Mouse (Mus musculus) CH12.LX (cell line): ENCODE measurements around the gene 9430015G10Rik. TPM values are rescaled to one million over a fixed set of nuclear protein-coding genes. Genes with fewer than 3 reads are reported as not detected.

Source experiments
- DNase-seq: peaks from one replicate; pipeline ENCODE4 v3.0.0-alpha.2; 2013; ENCODE audit errors: extremely low read depth
- H3K27ac ChIP-seq: 2 replicates; pipeline ENCODE4 v1.5.1; 2012; ENCODE audit warnings: low read depth, mild to moderate bottlenecking, control low read depth, moderate library complexity; ENCODE audit not compliant: insufficient read depth
- H3K27me3 ChIP-seq: replicated peaks from 2 replicates; pipeline ENCODE3; 2012; ENCODE audit warnings: inconsistent platforms
- H3K36me3 ChIP-seq, 2 experiments: replicated peaks in 1 of 2; 2 replicates each; pipeline versions ENCODE3 to v1.6.1; 2012; ENCODE audit warnings: inconsistent platforms in 1 of 2, low read length in 1 of 2, mild to moderate bottlenecking in 1 of 2, mixed read lengths in 1 of 2, moderate library complexity in 1 of 2; ENCODE audit not compliant: control insufficient read depth in 1 of 2, insufficient read depth in 1 of 2
- H3K4me1 ChIP-seq, 2 experiments: 2 replicates each; pipeline ENCODE4 v1.6.1; 2012; ENCODE audit warnings: inconsistent platforms in 1 of 2, moderate library complexity in 1 of 2; ENCODE audit not compliant: insufficient read depth in 2 of 2, control insufficient read depth in 1 of 2
- H3K4me2 ChIP-seq: 2 replicates; pipeline ENCODE4 v1.6.1; 2012; ENCODE audit warnings: low read depth, mild to moderate bottlenecking, control low read depth; ENCODE audit not compliant: poor library complexity, insufficient read depth, severe bottlenecking
- H3K4me3 ChIP-seq, 3 experiments: fragments of 150-350 bp in 1 of 3; sonication (generic) in 1 of 3; replicated peaks in 1 of 3; 2 replicates each; pipeline versions ENCODE3 to v1.5.1; 2011 to 2012; ENCODE audit warnings: low read depth in 2 of 3, low read length in 2 of 3, mild to moderate bottlenecking in 2 of 3, moderate library complexity in 2 of 3, control low read depth in 1 of 3, improper control_type of control experiment in 1 of 3, inconsistent platforms in 1 of 3, mixed read lengths in 1 of 3; ENCODE audit not compliant: poor library complexity in 1 of 3
- H3K79me2 ChIP-seq: replicated peaks from 2 replicates; pipeline ENCODE4 v1.6.1; 2012; ENCODE audit warnings: mild to moderate bottlenecking, moderate library complexity; ENCODE audit not compliant: control insufficient read depth, poor library complexity, insufficient read depth, severe bottlenecking; ENCODE audit errors: extremely low read depth
- H3K9ac ChIP-seq: 2 replicates; pipeline ENCODE4 v1.6.1; 2012; ENCODE audit warnings: low read depth, mild to moderate bottlenecking, control low read depth, moderate library complexity; ENCODE audit not compliant: insufficient read depth
- H3K9me3 ChIP-seq: replicated peaks from 2 replicates; pipeline ENCODE3; 2012; ENCODE audit warnings: low read length, inconsistent platforms, mixed read lengths
- BHLHE40 ChIP-seq: IDR thresholded peaks from 2 replicates; pipeline ENCODE4 v1.6.1; 2011; ENCODE audit warnings: mild to moderate bottlenecking, low read depth, low read length, improper control_type of control experiment
- CHD2 ChIP-seq: IDR thresholded peaks from 2 replicates; pipeline ENCODE4 v1.6.1; 2011; ENCODE audit warnings: low read length, improper control_type of control experiment
- E2F4 ChIP-seq: IDR thresholded peaks from 2 replicates; pipeline ENCODE4 v1.6.1; 2011; ENCODE audit warnings: low read depth, low read length, improper control_type of control experiment; ENCODE audit not compliant: insufficient replicate concordance
- ELF1 ChIP-seq: IDR thresholded peaks from 2 replicates; pipeline ENCODE4 v1.6.1; 2014; ENCODE audit warnings: low read depth, mild to moderate bottlenecking, inconsistent platforms, low read length, improper control_type of control experiment
- EP300 ChIP-seq: IDR thresholded peaks from 2 replicates; pipeline ENCODE4 v1.6.1; 2011; ENCODE audit warnings: low read length, improper control_type of control experiment
- HCFC1 ChIP-seq: IDR thresholded peaks from 2 replicates; pipeline ENCODE4 v1.6.1; 2012; ENCODE audit warnings: low read depth, mild to moderate bottlenecking, inconsistent platforms, low read length, improper control_type of control experiment
- IRF4 ChIP-seq: IDR thresholded peaks from 2 replicates; pipeline ENCODE4 v1.6.1; 2014; ENCODE audit warnings: low read depth, mild to moderate bottlenecking, inconsistent platforms, low read length, improper control_type of control experiment
- JUND ChIP-seq: conservative IDR thresholded peaks from 2 replicates; pipeline ENCODE4 v1.6.1; 2011; ENCODE audit warnings: low read depth, low read length, improper control_type of control experiment
- KAT2A ChIP-seq: IDR thresholded peaks from 2 replicates; pipeline ENCODE4 v1.6.1; 2012; ENCODE audit warnings: low read length, improper control_type of control experiment, inconsistent platforms; ENCODE audit not compliant: insufficient replicate concordance
- MAFK ChIP-seq: IDR thresholded peaks from 2 replicates; pipeline ENCODE4 v1.6.1; 2011; ENCODE audit warnings: low read length, improper control_type of control experiment; ENCODE audit not compliant: insufficient replicate concordance
- MAX ChIP-seq: IDR thresholded peaks from 2 replicates; pipeline ENCODE4 v1.6.1; 2011; ENCODE audit warnings: low read length, improper control_type of control experiment
- MAZ ChIP-seq: IDR thresholded peaks from 2 replicates; pipeline ENCODE4 v1.6.1; 2012; ENCODE audit warnings: low read depth, mild to moderate bottlenecking, inconsistent platforms, low read length, improper control_type of control experiment, moderate library complexity
- MEF2A ChIP-seq: IDR thresholded peaks from 2 replicates; pipeline ENCODE4 v1.6.1; 2014; ENCODE audit warnings: low read depth, mild to moderate bottlenecking, inconsistent platforms, low read length, improper control_type of control experiment, borderline replicate concordance
- MXI1 ChIP-seq: IDR thresholded peaks from 2 replicates; pipeline ENCODE4 v1.6.1; 2011; ENCODE audit warnings: mild to moderate bottlenecking, low read depth, low read length, improper control_type of control experiment
- PAX5 ChIP-seq: IDR thresholded peaks from 2 replicates; pipeline ENCODE4 v1.6.1; 2012; ENCODE audit warnings: low read length, inconsistent platforms, mixed read lengths
- POLR2A ChIP-seq: IDR thresholded peaks from 2 replicates; pipeline ENCODE4 v1.6.1; 2011; ENCODE audit warnings: low read depth, mild to moderate bottlenecking, improper control_type of control experiment, low read length
- POLR2AphosphoS2 ChIP-seq: IDR thresholded peaks from 2 replicates; pipeline ENCODE4 v1.6.1; 2011; ENCODE audit warnings: low read depth, low read length, improper control_type of control experiment
- RAD21 ChIP-seq: IDR thresholded peaks from 2 replicates; pipeline ENCODE4 v1.6.1; 2011; ENCODE audit warnings: low read depth, mild to moderate bottlenecking, low read length, improper control_type of control experiment, moderate library complexity
- SMC3 ChIP-seq: IDR thresholded peaks from 2 replicates; pipeline ENCODE4 v1.6.1; 2011; ENCODE audit warnings: low read depth, low read length, improper control_type of control experiment
- TCF12 ChIP-seq: IDR thresholded peaks from 2 replicates; pipeline ENCODE4 v1.6.1; 2014; ENCODE audit warnings: low read depth, mild to moderate bottlenecking, inconsistent platforms, low read length, improper control_type of control experiment
- UBTF ChIP-seq: IDR thresholded peaks from 2 replicates; pipeline ENCODE4 v1.6.1; 2012; ENCODE audit warnings: low read depth, mild to moderate bottlenecking, inconsistent platforms, low read length, improper control_type of control experiment, moderate library complexity
- USF2 ChIP-seq: conservative IDR thresholded peaks from 2 replicates; pipeline ENCODE4 v1.6.1; 2011; ENCODE audit warnings: low read depth, low read length, improper control_type of control experiment
- ZC3H11A ChIP-seq: IDR thresholded peaks from 2 replicates; pipeline ENCODE4 v1.6.1; 2012; ENCODE audit warnings: low read depth, mild to moderate bottlenecking, inconsistent platforms, low read length, improper control_type of control experiment
- ZKSCAN1 ChIP-seq: IDR thresholded peaks from 2 replicates; pipeline ENCODE4 v1.6.1; 2012; ENCODE audit warnings: low read depth, inconsistent platforms, low read length, improper control_type of control experiment, borderline replicate concordance
- ZMIZ1 ChIP-seq: IDR thresholded peaks from 2 replicates; pipeline ENCODE4 v1.6.1; 2012; ENCODE audit warnings: low read depth, mild to moderate bottlenecking, inconsistent platforms, low read length, improper control_type of control experiment
- ZNF384 ChIP-seq: IDR thresholded peaks from 2 replicates; pipeline ENCODE4 v1.6.1; 2012; ENCODE audit warnings: low read depth, low read length, improper control_type of control experiment, inconsistent platforms
- dilution Hi-C: fragments of 300-500 bp; cut with MboI; formaldehyde crosslinking; loops from 2 replicates; pipeline ENCODE4 v1.14.3; 2020; ENCODE audit warnings: low sequenced_read_pairs; ENCODE audit not compliant: extremely low pct_unique_long_range_greater_than_20kb, extremely low pct_ligation_motif_present
- in situ Hi-C: fragments of 300-500 bp; cut with MboI; formaldehyde crosslinking; loops from 3 replicates; pipeline ENCODE4 v1.14.3; 2019; ENCODE audit warnings: low sequenced_read_pairs, low pct_ligation_motif_present, low pct_unique_long_range_greater_than_20kb, mixed read lengths
- polyA plus RNA-seq: library from polyadenylated mRNA; unstranded; fragments of >175 nt; gene quantifications from 2 replicates; pipeline ENCODE4 v1.2.1, GENCODE M21; 2012; ENCODE audit warnings: low read depth; ENCODE audit not compliant: insufficient read length
- total RNA-seq, 2 experiments: library from RNA; depleted of rRNA; stranded (reverse); fragments of 300-350 nt in 1 of 2; fragments of >200 nt in 1 of 2; gene quantifications; 2 replicates each; pipeline ENCODE4 v1.2.3; 2012 to 2014

9430015G10Rik gene
- total and polyA plus RNA-seq, 3 experiments, result 29.8 to 37.7 (median 29.8) TPM

DNA sequence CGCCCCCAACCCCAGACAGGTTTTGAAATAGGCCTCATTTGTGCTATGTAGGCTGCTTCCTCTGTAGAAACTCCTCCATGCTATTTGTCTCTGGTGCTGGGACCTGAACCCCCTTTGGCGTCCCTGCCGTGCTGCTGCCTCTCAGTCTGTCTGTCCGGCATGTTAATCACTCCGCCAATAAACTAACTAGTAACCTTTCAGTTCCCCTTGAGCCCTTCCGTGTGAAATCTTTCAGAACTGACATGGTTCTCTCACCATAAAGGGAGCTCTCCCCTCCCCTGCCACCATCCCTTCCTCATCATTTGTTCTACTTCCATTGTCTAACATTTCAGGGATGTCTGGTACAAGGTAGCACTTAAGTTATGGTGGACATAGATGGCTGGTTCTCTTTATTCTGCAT, 10.4 kb upstream of the 9430015G10Rik start:
- TF ChIP-seq TCF12, result peak; percentile 30; the same call in 1 of the 2 replicates
- no peak for TF ChIP-seq SMC3
- no peak for TF ChIP-seq MAZ
- TF ChIP-seq ZNF384, result no peak
- no peak for TF ChIP-seq RAD21
- peak; percentile 60; the same call in 1 of the 2 replicates for TF ChIP-seq IRF4
- peak; percentile 57 for TF ChIP-seq HCFC1
- no peak for TF ChIP-seq MXI1
- peak; percentile 40; the same call in 1 of the 2 replicates for TF ChIP-seq POLR2A
- peak; percentile 46 for TF ChIP-seq ELF1
- TF ChIP-seq KAT2A, result no peak
- Histone ChIP-seq H3K9ac (no peak overlapping the region), H3K27me3 (no peaks in the 10 kb centered on the region), H3K4me2 (no peak overlapping the region), H3K4me1 (peaks cover 27 to 62% of the 10 kb centered on the region in 2 experiments), H3K36me3 (no peaks in the 10 kb centered on the region), H3K27ac (no peak overlapping the region), H3K9me3 (no peaks in the 10 kb centered on the region), H3K4me3 (no peak overlapping the region), H3K79me2 (no peaks in the 10 kb centered on the region)
- no peak for DNase-seq
- in situ Hi-C loops (loop anchor here (10.0 kb wide), 1 partner anchor 135 kb away; the partner anchor contains the start of gene C1qtnf12), dilution Hi-C loops (no loop called here)

DNA sequence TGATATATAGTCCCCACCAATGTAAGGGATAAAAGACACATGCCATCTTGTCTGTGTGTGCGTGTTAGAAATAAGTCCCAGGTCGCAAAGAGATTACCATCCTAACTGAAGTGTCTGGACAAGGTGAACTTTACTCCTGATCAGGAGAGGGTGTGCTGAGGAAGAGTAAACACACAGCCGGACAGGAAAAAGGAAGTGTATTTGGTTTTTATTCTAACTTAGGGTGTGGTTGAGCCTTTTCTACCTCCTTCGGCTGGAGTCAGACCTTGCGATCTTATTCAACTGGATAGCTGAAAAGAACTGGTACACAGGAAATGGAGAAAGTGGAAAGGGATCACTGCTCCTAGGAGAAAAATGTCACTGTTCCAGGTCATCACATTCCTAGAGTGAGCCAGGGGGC, 9.3 kb upstream of the 9430015G10Rik start:
- in situ Hi-C loops (no loop called here), dilution Hi-C loops (no loop called here)
- H3K4me2 ChIP-seq, result no peak overlapping the region
- no peak overlapping the region for H3K9ac ChIP-seq
- no peaks in the 10 kb centered on the region for H3K9me3 ChIP-seq
- H3K4me3 ChIP-seq, result no peak overlapping the region
- DNase-seq, result no peak
- TF ChIP-seq ZKSCAN1 (no peak), SMC3 (no peak), MAX (no peak)
- TF ChIP-seq, all 38 proteins: peak for 0
- no peaks in the 10 kb centered on the region for H3K36me3 ChIP-seq
- H3K27ac ChIP-seq, result no peak overlapping the region
- H3K4me1 ChIP-seq, result peaks cover 24 to 59% of the 10 kb centered on the region in 2 experiments
- no peaks in the 10 kb centered on the region for H3K27me3 ChIP-seq
- no peaks in the 10 kb centered on the region for H3K79me2 ChIP-seq

DNA sequence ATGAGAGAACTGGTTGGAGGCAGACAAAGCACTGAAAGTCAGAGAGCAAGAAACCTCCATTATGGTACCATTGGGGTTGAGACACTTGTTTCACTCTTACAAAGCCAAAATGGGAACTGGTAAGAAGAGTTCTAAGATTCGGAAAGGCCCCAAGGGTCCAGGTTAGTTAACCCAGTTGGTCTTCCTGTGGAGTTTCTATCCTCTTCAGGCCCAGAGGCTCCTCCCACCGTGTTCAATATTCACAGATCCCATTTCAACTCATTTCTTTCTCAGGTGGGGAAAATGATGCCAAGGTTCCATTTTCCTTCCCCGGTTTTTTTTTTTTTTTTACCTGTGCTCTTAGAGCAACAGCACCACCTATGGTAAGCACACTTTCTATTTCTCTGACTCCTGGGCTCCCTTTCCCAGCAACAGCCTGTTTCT, 8.3 kb upstream of the 9430015G10Rik start:
- dilution Hi-C loops (no loop called here), in situ Hi-C loops (no loop called here)
- Histone ChIP-seq H3K36me3 (no peaks in the 10 kb centered on the region), H3K27ac (peak overlapping the region; percentile 4; the same call in 1 of the 2 replicates), H3K9me3 (no peaks in the 10 kb centered on the region), H3K4me3 (no peak overlapping the region), H3K27me3 (no peaks in the 10 kb centered on the region), H3K4me2 (peak overlapping the region; percentile 47; the same call in 1 of the 2 replicates), H3K4me1 (peaks cover 24 to 51% of the 10 kb centered on the region in 2 experiments), H3K79me2 (no peaks in the 10 kb centered on the region), H3K9ac (no peak overlapping the region)
- peak; percentile 59 for DNase-seq
- TF ChIP-seq UBTF, result no peak
- TF ChIP-seq RAD21, result peak; percentile 72
- 0 out of 2 replicates have a peak, but pooled peaks have one; percentile 11 for TF ChIP-seq BHLHE40
- TF ChIP-seq PAX5, result no peak
- TF ChIP-seq CHD2, result no peak
- peak; percentile 33; the same call in 1 of the 2 replicates for TF ChIP-seq JUND
- no peak for TF ChIP-seq E2F4
- TF ChIP-seq USF2, result no peak
- no peak for TF ChIP-seq ZMIZ1
- TF ChIP-seq EP300, result peak; percentile 64
- TF ChIP-seq POLR2A, result no peak
- TF ChIP-seq MEF2A, result 0 out of 2 replicates have a peak, but pooled peaks have one; percentile 67
- 0 out of 2 replicates have a peak, but pooled peaks have one; percentile 10 for TF ChIP-seq KAT2A
- TF ChIP-seq HCFC1, result peak; percentile 40
- TF ChIP-seq POLR2AphosphoS2, result no peak
- no peak for TF ChIP-seq ZC3H11A
- no peak for TF ChIP-seq MAFK
